Mouse (Mus musculus): ENCODE measurements around the gene Drd4.

DNA sequence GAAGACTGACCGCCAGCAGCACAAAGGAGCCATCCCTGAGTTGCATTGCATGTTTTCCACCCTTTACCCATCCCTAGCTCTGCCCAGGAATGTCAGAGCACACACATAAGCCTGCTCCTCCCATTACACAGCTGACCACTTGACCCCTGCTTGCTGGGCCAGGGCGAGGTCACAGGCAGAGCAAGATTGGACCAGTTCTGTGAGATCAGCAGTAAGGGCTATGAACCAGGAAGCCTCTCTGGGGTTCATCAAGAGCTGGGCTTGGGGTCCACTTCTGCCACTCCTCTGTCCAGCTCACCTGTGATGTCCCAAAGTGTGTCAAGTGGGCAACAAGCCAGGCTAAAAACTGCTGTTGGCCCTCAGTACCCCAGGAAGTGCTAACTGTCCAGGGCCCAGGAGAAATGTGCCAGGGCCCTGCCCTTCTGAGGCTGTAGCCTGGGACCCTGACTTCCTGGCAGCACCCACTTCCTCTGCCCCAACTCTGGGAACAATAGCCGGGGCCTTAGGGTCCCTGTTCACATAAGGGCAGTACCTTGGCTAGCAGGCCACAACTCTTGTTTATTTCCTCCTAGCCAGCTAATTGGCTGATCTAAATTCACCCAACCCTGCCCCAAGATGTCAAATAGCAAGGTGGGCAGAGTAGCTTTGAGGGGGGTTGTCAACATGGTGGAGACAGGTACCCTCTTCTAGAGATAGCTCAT, 46.1 kb downstream of the Drd4 start:
- TF ChIP-seq CTCF (IDR thresholded peaks at IDR 0.05; ENCODE audit: insufficient read depth, low read depth, low read length) (no peak), POLR2A (IDR thresholded peaks at IDR 0.05; ENCODE audit: insufficient read depth, low read depth, low read length) (no peak)
